Mouse (Mus musculus) heart, postnatal 0 days (tissue): Measurements from ENCODE around the gene Soat1. TPM values are rescaled to one million over a fixed set of nuclear protein-coding genes. Genes with fewer than 3 reads are reported as not detected.

Experiments used
- ATAC-seq: fragments of 200-750 bp; cut with Nextera tagmentation; 2 replicates; pipeline ENCODE4 v1.8.0; 2017; ENCODE audit warnings: low read depth, moderate number of reproducible peaks, moderate library complexity; ENCODE audit not compliant: insufficient read depth
- DNase-seq: peaks from one replicate; pipeline ENCODE4 v3.0.0-alpha.2; 2016; ENCODE audit warnings: low spot score
- H3K27ac ChIP-seq: fragments of 300-500 bp; sonication (generic); 2 replicates; pipeline ENCODE4 v1.5.1; 2014; ENCODE audit warnings: low read depth, mild to moderate bottlenecking
- H3K27me3 ChIP-seq: fragments of 300-500 bp; sonication (generic); 2 replicates; pipeline ENCODE4 v1.6.1; 2014; ENCODE audit warnings: low read length, mixed read lengths; ENCODE audit not compliant: control insufficient read depth, insufficient read depth
- H3K36me3 ChIP-seq: fragments of 300-500 bp; sonication (generic); replicated peaks from 2 replicates; pipeline ENCODE4 v1.6.1; 2014; ENCODE audit warnings: low read length, mixed read lengths; ENCODE audit not compliant: control insufficient read depth, insufficient read depth
- H3K4me1 ChIP-seq: fragments of 300-500 bp; sonication (generic); 2 replicates; pipeline ENCODE4 v1.6.1; 2014; ENCODE audit warnings: antibody characterized with exemption; ENCODE audit not compliant: control insufficient read depth, insufficient read depth
- H3K4me2 ChIP-seq: fragments of 300-500 bp; sonication (generic); 2 replicates; pipeline ENCODE4 v1.6.1; 2014; ENCODE audit warnings: low read depth, mild to moderate bottlenecking, low read length, moderate library complexity
- H3K4me3 ChIP-seq: fragments of 300-500 bp; sonication (generic); 2 replicates; pipeline ENCODE4 v1.5.1; 2014; ENCODE audit warnings: low read depth, low read length
- H3K9ac ChIP-seq: fragments of 300-500 bp; sonication (generic); replicated peaks from 2 replicates; pipeline ENCODE4 v1.6.1; 2014; ENCODE audit warnings: low read depth, low read length, mixed read lengths
- H3K9me3 ChIP-seq: fragments of 300-500 bp; sonication (generic); replicated peaks from 2 replicates; pipeline ENCODE4 v1.6.1; 2016; ENCODE audit warnings: low read length; ENCODE audit not compliant: control insufficient read depth
- CTCF ChIP-seq: IDR thresholded peaks from 2 replicates; pipeline ENCODE4 v1.5.1; 2016; ENCODE audit warnings: antibody characterized with exemption, control low read depth, low read depth
- EP300 ChIP-seq: IDR thresholded peaks from 2 replicates; pipeline ENCODE4 v1.6.1; 2016; ENCODE audit warnings: antibody characterized with exemption, low read depth
- WGBS: fragments of 180-500 bp; shearing (Covaris S2); extraction: QIAGEN DNeasy Blood & Tissue Kit; methylation state at CpG from one replicate; pipeline ENCODE4 v1.1.7; 2014; 5-methylcytosine and 5-hydroxymethylcytosine counted together
- polyA plus RNA-seq: library from polyadenylated mRNA; unstranded; fragments of >200 nt; fragmentation: Nextera tagmentation; extraction: Ambion mirVana; gene quantifications from 2 replicates; pipeline ENCODE4 v1.2.1, GENCODE M21; 2015
- total RNA-seq: library from RNA; depleted of rRNA; stranded (reverse); fragments of >200 nt; gene quantifications from 2 replicates; pipeline ENCODE4 v1.2.3, GENCODE M21; 2014; ENCODE audit warnings: low replicate concordance

Gene Soat1
- total and polyA plus RNA-seq, 2 experiments from 2014 or later: 8.6 to 47.3 TPM

GRCm38 (mm10) chr1:156437726-156438125 is 36.4 kb downstream of the Soat1 start:
- DNase-seq (no peak), ATAC-seq (no peak)
- H3K4me1 ChIP-seq: no peaks in the 10 kb centered on the region
- no peaks in the 10 kb centered on the region for H3K27me3 ChIP-seq
- WGBS: 88% methylated on average over 5 of the region's 5 CpGs
- H3K4me2 ChIP-seq: no peak overlapping the region
- no peak overlapping the region for H3K9ac ChIP-seq
- H3K9me3 ChIP-seq: no peaks in the 10 kb centered on the region
- no peak overlapping the region for H3K4me3 ChIP-seq
- no peak for TF ChIP-seq EP300
- no peak for TF ChIP-seq CTCF
- no peak overlapping the region for H3K27ac ChIP-seq
- H3K36me3 ChIP-seq: peaks cover 58% of the 10 kb centered on the region

DNA sequence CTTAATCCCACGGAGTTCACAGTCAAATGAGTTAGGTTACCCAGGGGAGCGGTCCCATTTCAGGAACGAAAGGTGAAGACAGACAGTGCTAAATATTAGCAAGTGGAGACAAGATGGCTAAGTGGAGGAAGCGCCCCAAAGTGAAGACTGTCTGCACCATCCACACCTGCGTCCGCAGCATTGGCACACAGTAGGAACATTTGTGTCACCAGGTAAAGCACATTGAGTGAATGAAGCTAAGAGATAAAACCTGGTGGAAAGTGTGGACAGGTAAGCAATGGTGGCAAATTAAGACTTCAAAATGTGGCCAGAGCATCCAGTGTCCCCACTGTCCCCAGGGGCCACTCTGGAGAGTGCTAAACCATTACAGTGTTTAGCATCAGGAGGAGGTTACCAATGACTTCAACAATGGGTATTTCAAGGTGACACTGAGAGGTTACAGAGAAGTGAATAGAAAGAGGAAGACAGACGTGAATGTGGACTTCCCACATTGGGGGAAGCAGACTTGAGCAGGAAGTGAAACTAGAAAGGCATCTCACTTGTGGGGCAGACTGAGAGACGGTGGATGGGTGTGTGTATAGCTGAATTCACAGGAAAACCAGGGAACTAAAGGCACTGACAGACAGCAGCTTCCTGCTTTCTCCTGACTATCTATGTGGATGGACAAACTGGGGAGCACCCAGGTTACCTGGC is 37.0 kb downstream of the Soat1 start:
- no peak overlapping the region for H3K27ac ChIP-seq
- no peak overlapping the region for H3K9ac ChIP-seq
- H3K27me3 ChIP-seq: no peaks in the 10 kb centered on the region
- no peak overlapping the region for H3K4me2 ChIP-seq
- no peaks in the 10 kb centered on the region for H3K4me1 ChIP-seq
- 85% methylated on average over 8 of the region's 8 CpGs for WGBS
- no peak for TF ChIP-seq CTCF
- TF ChIP-seq EP300: no peak
- DNase-seq (no peak), ATAC-seq (no peak)
- H3K9me3 ChIP-seq: no peaks in the 10 kb centered on the region
- H3K4me3 ChIP-seq: no peak overlapping the region
- H3K36me3 ChIP-seq: peaks cover 62% of the 10 kb centered on the region

GRCm38 (mm10) chr1:156433497-156433896 is 40.6 kb downstream of the Soat1 start:
- DNase-seq (no peak), ATAC-seq (no peak)
- Histone ChIP-seq H3K4me3 (no peak overlapping the region), H3K9ac (no peak overlapping the region), H3K4me2 (no peak overlapping the region), H3K4me1 (no peaks in the 10 kb centered on the region), H3K36me3 (peaks cover 53% of the 10 kb centered on the region), H3K27ac (no peak overlapping the region), H3K27me3 (no peaks in the 10 kb centered on the region), H3K9me3 (no peaks in the 10 kb centered on the region)
- 86% methylated on average over 3 of the region's 3 CpGs for WGBS
- no peak for TF ChIP-seq EP300
- TF ChIP-seq CTCF: no peak

DNA sequence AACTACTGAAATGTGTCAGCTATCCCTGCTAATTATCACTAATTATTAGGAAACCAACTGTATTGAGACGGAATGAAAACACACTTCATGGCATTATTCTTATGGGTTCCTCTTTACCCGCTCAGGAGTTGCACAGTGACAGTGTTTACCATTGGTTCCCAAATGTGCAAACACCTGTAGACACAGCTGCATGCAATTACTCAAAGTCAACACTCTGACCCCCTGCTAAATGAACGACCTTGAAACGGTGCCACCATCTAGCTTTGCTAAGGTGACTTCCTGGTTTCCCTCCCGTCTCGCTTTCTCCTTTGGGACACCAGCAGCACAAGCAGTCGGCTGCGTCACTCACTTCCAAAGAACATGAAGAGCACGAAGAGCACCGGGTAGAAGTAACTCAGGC is 41.6 kb downstream of the Soat1 start:
- no peak overlapping the region for H3K9ac ChIP-seq
- ATAC-seq: no peak
- no peaks in the 10 kb centered on the region for H3K4me1 ChIP-seq
- H3K4me2 ChIP-seq: no peak overlapping the region
- no peak for DNase-seq
- H3K27me3 ChIP-seq: no peaks in the 10 kb centered on the region
- peaks cover 50% of the 10 kb centered on the region for H3K36me3 ChIP-seq
- H3K9me3 ChIP-seq: no peaks in the 10 kb centered on the region
- no peak overlapping the region for H3K4me3 ChIP-seq
- H3K27ac ChIP-seq: no peak overlapping the region
- TF ChIP-seq EP300 (no peak), CTCF (no peak)
- WGBS: 81% methylated on average over 10 of the region's 10 CpGs

GRCm38 (mm10) chr1:156428434-156428833 is 45.7 kb downstream of the Soat1 start:
- Histone ChIP-seq H3K4me3 (no peak overlapping the region), H3K36me3 (0 out of 2 replicates have a peak, but pooled peaks cover 29% of the 10 kb centered on the region), H3K4me1 (no peaks in the 10 kb centered on the region), H3K9me3 (no peaks in the 10 kb centered on the region), H3K9ac (no peak overlapping the region), H3K4me2 (no peak overlapping the region), H3K27me3 (no peaks in the 10 kb centered on the region), H3K27ac (no peak overlapping the region)
- DNase-seq (no peak), ATAC-seq (no peak)
- 80% methylated on average over 6 of the region's 6 CpGs for WGBS
- TF ChIP-seq CTCF: no peak
- TF ChIP-seq EP300: no peak

DNA sequence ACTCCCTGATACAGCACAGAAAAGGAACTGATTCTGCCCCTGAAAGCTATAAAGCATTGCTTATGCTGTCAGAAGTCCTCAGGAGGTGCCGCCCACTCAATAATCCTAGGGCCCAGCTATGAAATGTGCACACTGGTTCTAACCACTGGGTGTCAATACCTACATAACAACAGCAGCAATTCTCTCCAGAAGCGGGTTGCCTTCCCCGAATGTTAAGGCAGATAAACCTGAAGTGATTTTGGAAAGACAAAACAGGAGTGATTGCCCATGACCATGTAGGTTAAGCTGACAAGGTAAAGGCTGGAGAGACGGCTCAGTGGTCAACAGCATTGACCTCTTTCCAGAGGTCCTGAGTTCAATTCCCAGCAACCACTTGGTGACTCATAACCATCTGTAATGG is 48.4 kb downstream of the Soat1 start:
- DNase-seq (no peak), ATAC-seq (no peak)
- 88% methylated on average over 4 of the region's 4 CpGs for WGBS
- Histone ChIP-seq H3K9ac (no peak overlapping the region), H3K9me3 (no peaks in the 10 kb centered on the region), H3K36me3 (0 out of 2 replicates have a peak, but pooled peaks cover 7% of the 10 kb centered on the region), H3K4me2 (no peak overlapping the region), H3K27ac (no peak overlapping the region), H3K27me3 (no peaks in the 10 kb centered on the region), H3K4me3 (no peak overlapping the region), H3K4me1 (no peaks in the 10 kb centered on the region)
- TF ChIP-seq EP300 (no peak), CTCF (no peak)
